Mouse (Mus musculus): ENCODE data around the gene Ulk3. TPM values are rescaled to one million over a fixed set of nuclear protein-coding genes. Genes with fewer than 3 reads are reported as not detected.
A peak's percentile ranks its signal among the peaks of the same experiment; 100 is the strongest.

Gene Ulk3
- 10 to 100 TPM; 10.8 to 33.3 (median 19.5) TPM for total RNA-seq (2022)

DNA sequence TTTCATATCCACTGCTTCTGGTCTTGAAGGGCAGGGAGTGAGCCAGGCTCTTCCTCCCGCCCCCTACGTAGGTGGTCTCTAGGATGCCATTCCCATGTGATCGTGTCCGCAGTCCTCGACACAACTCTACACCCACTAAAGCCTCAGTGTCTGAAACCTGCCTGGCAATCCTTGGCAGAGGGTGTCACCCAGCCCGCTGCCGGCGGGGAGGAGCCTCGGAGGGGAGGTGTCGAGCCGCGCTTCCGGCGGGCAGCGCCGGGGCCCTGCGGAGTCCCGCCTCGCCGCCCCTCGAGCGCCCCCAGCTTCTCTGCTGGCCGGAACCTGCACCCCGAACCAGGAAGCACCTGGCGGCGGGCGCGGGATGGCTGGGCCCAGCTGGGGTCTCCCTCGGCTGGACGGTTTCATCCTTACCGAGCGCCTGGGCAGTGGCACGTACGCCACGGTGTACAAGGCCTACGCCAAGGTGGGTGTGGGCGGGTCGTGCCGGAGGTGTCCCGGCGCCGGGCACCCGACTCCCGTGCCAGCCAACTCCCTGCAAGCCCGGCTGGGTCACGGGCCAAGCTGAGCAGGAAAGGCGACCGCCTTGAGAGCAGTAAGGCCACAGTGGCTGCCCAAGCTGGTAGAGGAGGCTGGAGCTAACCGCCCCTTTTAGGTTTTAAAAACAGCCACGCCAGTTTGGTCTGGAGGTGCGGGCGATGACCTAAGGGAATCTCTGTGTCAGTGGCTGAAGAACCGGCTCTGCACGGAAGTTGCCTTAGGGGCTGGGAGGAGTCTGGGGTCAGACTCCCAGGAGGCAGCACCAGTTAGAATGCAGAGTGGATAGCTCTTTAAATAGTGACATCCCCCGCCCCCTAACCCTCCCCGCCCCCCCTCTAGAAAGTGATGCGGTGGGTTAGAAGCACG, at the start of gene Ulk3:
TSS of gene Ulk3 (plus strand) at position 229 of the 903 bp plus-strand sequence.
- peak; percentile 72 for DNase-seq

DNA sequence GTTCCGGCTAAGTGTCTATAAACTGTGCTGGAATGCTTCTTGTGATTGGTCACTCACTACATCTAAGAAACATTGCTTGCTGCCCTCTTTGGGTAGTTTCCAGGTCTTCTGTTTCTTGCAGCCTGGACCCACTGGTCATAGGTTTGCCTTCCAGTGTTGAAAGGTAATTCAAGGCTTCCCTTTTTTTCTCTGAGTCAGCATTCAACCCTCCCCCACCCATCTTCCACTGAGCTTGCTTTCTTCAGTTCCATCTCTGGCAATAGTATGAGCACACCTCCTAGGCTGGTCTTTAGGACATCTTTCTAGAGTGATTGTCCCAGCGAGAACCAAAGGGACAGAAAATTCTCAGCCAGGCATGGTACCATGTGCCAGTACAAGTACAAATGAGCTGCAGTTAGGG, 49.7 kb upstream of the Ulk3 start:
- DNase-seq = no peak

DNA sequence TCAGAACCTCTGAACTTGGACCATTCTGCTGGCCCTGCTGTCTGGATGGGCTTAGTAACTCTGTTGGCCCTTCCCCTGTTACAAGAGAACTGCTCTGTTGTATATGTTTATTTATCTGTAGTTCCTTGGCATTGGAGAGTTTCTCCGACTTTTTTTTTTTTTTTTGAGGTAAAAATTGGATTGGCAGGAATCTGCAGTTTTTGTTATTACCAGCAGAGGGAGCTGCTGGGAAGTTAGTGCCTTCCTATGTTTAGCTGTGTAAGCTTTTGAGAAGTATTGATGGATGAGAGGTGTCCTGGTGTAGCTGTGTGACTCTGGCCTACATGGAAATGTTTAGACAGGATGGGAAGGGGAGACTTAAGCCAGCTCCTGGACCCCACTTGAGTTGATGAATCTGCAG, 47.9 kb upstream of the Ulk3 start:
- DNase-seq = no peak

DNA sequence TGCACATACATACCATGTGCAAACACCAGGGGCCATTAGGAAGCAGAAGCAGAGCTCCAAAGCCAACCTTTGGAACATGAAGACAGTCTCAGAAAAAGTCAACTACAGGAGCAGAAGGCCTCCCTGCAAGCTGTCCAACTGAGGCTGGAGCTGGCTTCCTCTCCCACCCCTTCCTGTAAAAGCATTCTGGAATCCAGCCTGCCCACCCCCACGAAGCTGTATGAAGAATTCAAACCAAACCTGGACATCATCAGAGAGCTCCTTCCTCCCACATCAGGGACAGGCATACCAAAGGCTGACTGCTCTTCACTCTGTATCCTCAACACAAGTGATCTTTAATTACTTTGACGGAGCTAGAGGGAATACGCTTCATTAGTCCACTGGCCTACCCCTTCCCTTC, 45.3 kb upstream of the Ulk3 start:
- DNase-seq = no peak

DNA sequence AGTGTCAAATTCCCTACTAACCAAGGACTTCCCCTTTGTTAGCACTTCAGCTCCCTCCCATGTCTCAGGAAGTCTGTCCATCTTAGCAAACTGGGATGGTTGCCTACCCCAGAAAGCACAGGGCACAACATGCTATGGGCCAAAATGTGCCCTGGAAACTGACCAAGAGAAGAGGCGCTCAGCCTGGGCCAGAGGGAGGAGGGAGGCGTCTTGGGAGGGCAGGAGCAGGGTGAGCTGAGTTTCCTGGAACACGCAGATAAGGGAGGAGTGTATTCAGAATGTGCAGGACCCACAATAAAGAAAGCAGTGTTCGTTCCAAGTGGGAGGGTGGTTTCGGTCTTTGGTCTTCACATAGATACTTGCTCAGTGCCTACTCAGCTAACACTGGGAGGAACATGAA, 42.0 kb upstream of the Ulk3 start:
- DNase-seq = no peak

DNA sequence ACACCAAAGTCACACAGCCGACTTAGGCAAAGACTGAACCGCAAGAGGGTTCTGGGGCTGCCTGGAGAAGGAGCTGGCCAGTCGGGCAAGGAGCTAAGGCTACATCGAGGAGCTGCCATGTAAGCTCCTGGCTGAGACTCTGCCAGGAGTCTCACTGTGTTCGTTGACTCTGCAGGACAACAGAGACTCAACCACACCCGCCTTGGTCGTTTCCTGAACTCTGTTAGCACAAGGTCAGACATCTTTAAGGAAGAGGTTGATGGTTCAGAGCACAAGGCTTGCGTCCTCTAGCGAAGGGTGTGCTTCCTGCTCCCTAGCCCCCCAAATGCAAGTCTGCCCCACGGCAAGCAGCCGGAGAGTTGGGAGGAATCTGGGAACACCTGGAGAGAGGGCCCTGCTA, 41.4 kb upstream of the Ulk3 start:
- DNase-seq = no peak

DNA sequence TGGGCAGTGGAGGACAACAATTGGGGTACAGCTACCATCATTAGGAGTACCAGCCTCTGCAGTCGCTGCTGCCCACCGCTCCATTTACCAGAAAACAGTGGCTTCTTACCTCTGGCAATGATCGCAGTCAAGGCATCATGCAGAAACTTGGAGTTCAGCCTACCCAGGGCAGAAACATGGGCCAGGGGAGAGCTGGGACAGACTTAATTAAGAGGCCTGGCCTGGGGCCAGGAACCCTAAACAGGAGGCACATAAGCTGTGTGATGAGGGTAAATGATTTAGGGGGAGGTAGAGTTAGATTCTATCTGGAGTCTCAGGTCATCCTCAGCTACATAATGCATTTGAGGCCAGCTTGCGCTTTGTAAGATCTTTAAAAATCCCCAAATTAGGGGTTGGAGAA, 40.1 kb upstream of the Ulk3 start:
- no peak for DNase-seq

DNA sequence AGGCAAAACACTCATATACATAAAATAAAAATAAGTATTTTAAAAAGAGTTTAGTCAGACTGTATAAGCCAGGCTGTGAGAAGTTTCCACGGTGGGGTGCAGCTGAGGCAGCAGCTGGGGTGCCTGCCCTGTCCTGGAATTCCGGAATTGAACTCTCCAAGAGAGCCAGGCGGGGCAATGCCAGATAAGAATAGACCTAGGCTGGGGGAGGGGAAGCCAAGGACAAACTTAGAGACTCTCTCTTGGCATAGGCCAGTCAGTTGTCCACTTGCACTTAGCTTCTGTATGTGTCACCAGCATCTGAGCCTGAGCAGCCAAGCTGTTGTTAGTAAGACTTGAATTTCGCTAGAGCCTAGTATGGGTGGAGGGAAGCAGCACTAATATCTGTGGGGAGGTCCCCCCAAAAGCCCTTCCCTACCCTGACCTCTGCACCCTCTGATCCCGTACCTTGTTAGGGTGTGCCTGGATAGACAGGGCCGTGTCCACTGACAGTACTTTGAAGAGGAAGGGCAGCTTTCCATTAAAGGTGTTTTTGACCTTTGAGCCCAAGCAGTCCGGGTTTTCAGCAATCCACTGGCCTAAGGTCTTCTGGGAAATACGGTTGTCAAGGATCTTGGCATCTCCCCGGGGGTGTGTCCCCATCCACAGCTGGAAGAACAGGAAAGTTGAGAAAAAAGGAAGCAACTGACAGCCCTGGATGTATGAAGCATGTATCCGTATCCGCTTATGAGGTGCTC, 39.0 kb upstream of the Ulk3 start:
- peak; percentile 64 for DNase-seq

DNA sequence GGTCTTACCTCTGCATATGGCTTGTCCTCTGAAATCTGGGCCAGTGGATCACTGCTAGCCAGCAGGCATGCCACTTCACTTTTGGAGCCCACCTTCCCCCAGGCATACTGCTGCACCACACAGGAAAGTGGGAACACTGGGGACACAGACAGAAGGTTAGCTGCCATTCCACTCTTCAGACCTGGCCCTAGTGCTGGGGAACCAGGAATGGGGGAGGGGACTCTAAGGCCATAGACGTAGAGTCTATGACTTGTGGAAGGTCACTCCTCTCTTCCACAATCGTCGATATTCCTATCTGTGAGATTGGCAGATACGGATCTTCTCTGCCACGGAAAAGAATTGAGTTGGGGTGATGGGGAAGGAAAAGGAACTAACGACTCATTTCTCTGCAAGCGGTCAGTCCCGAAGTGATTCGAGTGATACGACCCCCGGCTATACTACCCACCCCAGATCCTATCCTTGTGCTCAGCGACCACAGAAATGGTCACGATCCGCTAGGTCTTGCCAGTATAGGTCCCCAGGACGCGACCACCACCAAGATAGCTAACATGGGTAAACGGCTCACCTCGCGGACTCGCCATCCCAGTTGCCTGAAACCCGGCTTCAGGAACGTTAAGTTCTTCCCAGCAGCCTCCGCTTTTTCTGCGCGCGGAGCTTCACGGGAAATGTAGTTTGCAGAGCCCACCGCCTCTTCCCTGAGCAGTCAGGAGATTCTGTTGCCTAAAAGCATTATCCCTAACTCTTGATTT, 36.9 kb upstream of the Ulk3 start, which contains the start of gene Mpi:
TSS of gene Mpi (minus strand) at position 625 of the 749 bp plus-strand sequence.
- DNase-seq = no peak

DNA sequence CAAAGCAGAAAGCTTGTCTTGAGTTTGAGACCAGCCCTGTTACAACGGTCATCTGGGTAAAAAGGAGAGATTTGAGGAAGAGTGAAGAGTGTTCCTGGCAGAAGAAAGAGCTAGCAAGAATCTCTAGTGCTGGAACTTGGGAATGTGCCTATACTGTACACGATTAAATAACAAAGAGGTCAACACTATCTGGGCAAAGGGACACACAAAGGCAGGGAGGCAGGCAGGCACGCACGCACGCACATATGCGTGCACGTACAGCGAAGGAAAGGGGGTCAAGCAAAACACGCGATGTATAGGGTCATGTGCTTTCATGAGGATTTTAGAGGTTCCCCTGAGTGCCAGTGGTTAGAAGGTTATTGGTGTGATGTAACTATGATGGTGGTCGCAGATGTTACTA, 36.1 kb upstream of the Ulk3 start:
- DNase-seq = no peak

DNA sequence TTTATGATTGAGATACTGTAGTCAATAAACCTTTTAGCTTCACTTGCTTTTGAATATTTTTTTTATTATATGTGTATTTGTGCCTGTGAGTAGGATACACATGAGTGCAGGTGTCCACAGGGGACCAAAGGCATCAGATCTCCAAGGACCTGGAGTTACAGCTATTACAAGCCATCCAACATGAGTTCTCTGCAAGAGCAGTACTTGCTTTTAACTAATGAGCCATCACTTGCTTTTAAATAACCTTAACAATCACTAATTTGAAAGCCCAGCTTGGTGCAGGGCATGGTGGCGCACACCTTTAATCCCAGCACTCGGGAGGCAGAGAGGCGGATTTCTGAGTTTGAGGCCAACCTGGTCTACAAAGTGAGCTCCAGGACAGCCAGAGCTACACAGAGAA, 34.5 kb upstream of the Ulk3 start:
- no peak for DNase-seq

DNA sequence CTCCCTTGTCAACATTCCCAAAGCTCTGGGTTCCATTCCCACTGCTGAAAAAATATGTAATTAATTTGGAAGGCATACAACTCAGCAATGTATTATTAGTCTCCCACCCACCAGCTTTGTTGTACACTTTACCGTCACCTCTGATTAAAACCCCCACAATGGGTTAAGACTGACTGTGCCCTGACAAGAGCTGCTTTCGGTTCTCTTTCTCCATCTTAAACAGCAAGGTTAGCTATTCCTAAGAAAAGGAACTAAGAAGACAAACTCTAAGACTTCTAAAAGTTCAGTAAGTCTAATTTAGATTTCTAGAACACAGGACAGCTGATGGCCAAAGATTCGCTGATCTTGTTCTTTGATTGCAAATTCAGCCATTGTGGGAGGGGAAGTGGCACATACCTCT, 32.0 kb upstream of the Ulk3 start:
- no peak for DNase-seq

DNA sequence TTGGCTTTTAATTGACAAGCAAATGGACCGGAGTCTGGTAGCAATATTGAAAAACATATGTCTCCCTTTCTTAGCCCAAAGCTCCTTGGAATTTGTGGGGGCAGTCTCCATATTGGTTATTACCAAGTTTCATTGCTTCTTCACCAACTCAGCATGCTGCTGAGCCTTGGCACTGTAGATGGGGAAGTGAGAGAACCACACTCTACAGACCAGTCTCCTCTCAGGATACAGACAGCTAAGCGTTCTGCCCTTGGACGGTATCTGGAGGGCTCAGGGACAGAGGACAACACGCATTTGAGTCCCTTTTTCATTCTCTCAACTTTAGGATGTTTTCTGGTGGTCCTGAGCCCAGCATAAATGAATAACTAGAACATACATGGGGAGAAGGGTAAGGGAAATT, 30.6 kb upstream of the Ulk3 start:
- no peak for DNase-seq

DNA sequence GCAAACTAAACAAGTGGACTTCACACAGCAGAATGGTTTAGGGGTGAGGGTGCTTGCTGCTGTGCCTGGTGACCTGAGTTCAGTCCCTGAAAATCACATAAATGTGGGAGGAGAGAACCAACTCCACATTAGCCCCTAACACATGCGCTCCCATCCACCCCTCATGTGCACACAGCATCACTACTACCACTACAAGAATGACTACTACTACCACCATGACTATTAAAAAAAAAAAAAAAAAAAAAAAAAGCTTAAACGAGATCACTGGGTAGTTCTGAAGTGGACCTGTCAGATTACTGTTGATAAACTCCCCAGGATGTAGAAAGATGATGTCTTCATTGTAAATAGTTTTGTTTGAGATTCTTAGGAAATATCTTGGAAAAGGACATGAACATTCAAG, 29.7 kb upstream of the Ulk3 start:
- no peak for DNase-seq

DNA sequence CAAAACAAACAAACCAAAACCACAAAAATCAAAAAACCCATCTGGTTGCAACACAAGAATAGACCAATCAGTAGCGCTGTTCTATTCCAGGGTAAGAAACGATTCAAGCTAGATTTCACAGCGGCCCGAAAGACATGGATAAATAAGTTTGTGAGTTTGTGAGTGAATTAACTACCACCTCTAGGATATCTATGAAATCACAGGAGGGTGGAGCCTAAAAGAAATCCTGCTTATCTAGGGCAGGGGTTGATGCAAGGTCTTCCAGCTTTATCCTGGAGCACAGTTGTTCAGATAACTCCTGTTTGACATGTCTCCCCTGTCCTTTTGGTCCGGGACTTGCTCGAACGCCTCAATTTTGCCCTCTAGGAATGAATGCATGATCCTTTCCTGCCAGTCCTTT, 29.0 kb upstream of the Ulk3 start:
- DNase-seq = no peak

DNA sequence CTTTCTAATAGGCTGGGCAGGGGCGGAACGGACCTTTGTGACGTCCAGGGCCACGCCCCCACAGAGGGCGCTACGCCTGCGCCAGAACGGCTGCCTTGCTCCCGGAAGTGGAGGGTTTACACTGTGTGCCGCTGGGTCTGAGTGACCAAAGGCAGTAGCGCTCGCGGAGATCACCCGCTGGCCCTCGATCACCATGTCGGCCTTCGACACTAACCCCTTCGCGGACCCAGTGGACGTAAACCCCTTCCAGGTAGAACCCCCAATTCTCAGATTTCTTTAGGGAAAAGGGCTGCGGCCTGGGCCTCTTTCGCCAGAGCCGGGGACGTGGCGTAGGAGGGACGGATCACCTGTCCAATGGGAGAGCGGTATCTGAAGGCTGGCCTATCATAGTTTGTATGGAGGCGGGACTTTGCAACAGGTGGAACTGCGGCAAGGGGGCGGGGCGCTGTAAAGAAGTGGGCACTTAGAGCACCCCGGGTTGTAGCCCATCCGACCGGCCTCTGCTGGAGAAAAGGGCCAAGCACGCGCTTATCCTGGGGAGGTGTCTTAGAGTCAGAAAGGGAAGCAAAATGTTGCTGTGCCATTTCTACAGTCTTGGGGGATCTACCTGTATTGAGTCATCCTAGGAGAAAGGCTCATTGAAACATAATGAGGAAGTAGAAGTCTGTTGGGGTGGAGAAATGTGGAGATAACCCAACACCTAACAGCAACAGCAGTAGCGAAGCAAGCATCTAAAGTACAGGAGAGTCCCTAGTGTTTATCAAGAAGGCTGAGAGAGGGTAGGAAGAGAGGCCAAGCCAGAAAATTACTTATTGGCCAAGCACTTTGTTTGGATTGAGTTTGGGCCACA, 28.2 kb upstream of the Ulk3 start, which contains the start of gene Scamp2:
TSS of gene Scamp2 (plus strand) at position 83 of the 850 bp plus-strand sequence.
- DNase-seq = peak; percentile 89

DNA sequence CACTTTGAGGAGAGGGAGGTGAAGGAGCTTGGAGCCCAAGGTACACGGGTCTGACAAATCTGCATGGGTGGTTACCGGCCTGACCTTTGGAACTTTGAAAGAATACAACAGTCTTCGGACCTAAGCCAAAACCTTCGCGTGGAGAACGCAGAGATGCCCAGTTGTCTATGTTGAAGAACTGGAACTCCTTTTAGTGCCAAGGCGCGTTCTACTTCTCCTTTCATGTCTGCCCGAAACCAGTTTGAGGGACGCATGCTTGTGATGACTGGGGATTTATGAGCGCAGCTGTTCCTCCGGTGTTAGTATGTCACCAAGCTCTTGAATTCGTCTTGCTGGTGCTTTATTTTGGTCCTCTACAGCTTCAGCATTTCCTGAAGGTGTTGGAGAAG, 27.5 kb upstream of the Ulk3 start:
- DNase-seq = no peak

DNA sequence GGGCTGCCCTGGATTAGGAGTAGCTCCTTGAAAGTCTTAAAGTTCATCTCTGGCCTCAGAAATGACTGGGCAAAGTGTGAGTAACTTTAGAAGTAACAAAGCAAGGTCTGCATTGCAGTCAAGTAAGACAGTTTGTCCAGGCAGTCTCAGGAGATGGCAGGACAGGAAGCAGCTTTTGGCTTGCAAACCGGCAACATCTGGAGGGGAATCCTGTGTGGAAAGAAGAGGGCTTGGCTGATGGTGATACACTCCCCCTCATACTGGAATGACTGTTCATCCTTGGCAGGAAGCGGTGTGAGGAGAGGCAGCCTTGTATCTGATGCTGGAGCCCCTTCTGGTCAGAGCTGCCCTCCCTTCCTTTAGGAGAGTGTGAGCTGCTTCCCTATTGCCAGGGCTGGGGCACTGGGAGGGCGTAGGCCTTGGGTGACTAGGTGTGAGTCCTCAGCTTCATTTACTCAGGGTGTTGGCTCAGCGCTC, 26.3 kb upstream of the Ulk3 start:
- no peak for DNase-seq

DNA sequence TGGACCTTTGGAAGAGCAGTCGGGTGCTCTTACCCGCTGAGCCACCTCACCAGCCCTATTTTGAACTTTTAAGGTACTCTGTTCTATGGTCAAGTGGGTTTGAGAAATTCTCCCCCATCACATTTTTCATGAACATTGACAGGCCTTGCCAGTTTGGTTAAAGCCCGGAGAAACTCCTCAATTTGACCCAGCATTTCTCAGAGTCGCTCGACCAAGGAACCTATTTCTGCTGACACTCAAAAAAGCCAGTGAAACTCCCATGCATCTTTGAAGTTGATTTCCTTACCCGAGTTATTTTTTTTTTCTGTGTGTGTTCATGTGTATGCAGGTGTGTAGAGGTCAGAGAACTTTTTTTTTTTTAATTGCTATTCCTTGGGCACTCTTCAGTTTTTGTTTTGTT, 24.6 kb upstream of the Ulk3 start:
- DNase-seq = no peak

DNA sequence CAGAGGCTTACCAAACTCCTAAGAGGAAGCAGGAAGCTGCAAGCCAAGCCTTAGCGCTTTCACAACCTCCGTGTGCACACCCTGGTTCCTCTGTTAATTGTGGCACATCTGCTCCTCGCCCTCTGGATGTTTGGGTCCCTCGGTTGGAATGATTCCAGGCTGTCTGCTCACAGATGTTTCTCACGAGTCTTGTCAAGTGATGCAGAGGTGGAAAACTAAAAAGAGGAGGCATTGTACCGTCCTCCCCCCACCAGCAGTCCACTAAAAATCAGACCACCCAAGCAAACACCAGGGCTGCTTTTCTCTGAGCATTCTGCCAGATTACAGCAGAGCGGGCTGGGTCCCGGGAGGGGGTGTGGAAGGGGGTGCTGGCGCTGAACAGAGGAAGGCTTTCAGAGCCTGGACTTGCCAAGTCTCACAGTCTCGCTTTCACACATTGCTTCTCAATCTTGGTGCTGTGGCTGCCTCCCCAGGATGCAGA, 23.5 kb upstream of the Ulk3 start:
- no peak for DNase-seq

DNA sequence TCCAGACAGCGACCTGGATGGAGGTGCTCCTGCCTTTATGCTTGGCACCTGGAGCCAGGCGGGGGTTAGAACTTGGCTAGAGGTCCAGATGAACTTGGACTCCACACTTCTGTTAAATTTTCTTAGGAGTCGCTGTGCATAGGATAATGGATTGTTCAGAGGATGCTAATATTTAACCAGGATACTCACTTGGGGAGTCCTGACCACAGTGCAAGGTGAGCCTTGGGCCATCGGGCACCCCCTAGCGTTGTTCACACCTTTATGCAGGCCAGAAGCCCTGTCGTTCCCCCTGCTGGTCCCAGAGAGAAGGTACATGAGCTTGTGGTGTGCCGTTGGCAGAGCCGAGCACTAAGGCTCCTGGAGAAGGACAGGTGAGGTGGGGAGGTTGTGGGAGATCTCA, 22.4 kb upstream of the Ulk3 start:
- DNase-seq = no peak

DNA sequence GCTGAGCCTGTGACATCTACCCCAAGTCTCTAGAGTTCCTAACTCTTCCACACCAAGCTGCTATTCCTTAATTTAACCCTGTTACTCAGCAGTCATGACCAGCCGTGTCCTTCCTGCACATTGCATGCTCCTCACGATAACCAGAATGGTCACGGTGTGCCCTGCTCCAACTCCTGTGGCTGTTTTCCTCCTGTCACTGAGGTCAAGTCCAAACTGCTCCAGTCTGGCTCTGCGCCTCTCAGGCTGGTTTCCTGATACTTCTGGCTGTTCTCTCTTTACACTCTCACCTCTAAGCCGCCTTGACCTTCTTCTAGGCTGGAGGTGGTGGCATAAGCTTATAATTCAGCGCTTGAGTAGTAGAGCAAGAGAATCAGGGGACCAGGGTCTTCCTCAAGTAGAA, 20.8 kb upstream of the Ulk3 start:
- no peak for DNase-seq
